Mouse (Mus musculus) cortical plate, adult 2 months (tissue): Measurements from ENCODE around the gene Pik3cd.

Experiments used
- CTCF ChIP-seq: fragments of 200-500 bp; IDR thresholded peaks from 2 replicates; pipeline ENCODE4 v1.5.1; 2011; ENCODE audit warnings: mild to moderate bottlenecking, control low read depth, low read length; ENCODE audit not compliant: insufficient read depth; ENCODE audit errors: extremely low read depth
- POLR2A ChIP-seq: fragments of 200-500 bp; IDR thresholded peaks from 2 replicates; pipeline ENCODE4 v1.6.1; 2011; ENCODE audit warnings: mild to moderate bottlenecking, low read length, control low read depth; ENCODE audit not compliant: insufficient read depth; ENCODE audit errors: extremely low read depth

DNA sequence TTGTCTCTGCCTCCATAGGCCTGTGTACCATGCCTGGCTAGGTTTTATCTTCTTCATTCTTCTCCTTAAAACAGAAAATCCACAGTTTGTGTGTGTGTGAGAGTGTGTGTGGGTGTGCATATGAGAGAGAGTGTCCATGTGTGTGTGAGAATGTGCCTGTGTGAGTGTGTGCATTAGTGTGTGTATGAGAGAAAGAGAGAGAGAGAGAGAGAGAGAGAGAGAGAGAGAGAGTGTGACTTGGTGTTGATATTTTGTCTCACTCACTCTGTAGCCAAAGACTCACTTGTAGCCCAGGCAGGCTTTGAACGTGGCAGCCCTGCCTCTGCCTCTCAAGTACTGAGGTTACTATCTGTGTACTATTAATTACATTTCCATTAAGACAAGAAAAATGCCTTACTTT is 68.2 kb downstream of the Pik3cd start:
- TF ChIP-seq CTCF (no peak), POLR2A (no peak)
